Mouse (Mus musculus): Measurements from ENCODE around the gene Olfr457. TPM values are rescaled to one million over a fixed set of nuclear protein-coding genes. Genes with fewer than 3 reads are reported as not detected.
"Not testable (repeated sequence)": the region's sequence is repeated elsewhere in the genome, so short reads cannot be mapped to it uniquely, and the experiment has no call there.

The Olfr457 gene
- total and polyA plus RNA-seq, 3 experiments, result not detected

DNA sequence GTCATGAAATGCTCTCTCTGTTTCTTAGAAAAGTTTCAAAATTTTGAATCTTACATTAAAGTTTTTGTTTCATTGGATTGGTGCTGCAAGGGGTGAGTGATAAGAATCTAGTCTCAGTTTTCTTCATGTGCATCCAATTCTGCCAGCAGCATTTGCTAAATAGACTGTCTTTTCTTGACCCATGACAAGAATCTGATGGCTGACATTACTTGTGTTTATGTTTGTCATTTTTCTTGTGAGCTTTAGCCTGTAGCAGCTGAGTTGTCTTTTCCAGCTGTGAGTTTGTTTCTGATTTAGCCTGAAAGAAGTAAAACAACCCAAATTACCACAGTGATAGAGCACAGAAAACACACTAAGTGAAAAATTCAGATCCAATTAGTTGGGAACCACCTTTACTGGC, 8.5 kb upstream of the Olfr457 start:
- Histone ChIP-seq H3K27ac (no peak overlapping the region), H3K79me2 (replicated peaks; ENCODE audit: control insufficient read depth, insufficient read depth, low read length) (no peaks in the 10 kb centered on the region), H3K27me3 (ENCODE audit: control insufficient read depth, insufficient read depth, low read length) (no peaks in the 10 kb centered on the region), H3K36me3 (ENCODE audit: control insufficient read depth, insufficient read depth, low read length) (no peaks in the 10 kb centered on the region), H3K4me3 (no peak overlapping the region), H3K9ac (ENCODE audit: low read depth, low read length) (no peak overlapping the region), H3K4me1 (ENCODE audit: control insufficient read depth, insufficient read depth, low read length) (no peaks in the 10 kb centered on the region)
- intact Hi-C loops (cut with DNase I), result no loop called here
- no peak for DNase-seq
- TF ChIP-seq CTCF (IDR thresholded peaks at IDR 0.05) (no peak), POLR2A (IDR thresholded peaks at IDR 0.05; ENCODE audit: insufficient read depth, low read depth, low read length) (no peak), EP300 (IDR thresholded peaks at IDR 0.05; ENCODE audit: insufficient read depth, low read depth, low read length) (no peak)

DNA sequence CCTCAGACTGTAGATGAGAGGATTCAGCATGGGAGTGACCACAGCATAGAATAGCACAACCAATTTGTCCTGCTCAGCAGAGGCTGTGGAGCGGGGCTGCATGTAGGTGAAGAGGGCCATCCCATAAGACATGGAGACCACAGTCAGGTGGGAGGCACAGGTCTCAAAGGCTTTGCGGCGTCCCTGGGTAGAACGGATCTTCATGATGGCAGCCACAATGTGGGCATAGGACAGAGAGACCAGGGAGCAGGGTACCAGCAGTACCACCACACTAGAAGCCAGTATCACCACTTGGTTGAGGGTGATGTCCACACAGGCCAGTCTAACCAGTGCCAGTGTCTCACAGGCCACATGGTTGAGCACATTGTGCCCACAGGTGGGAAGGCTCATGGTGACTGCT, 4.8 kb downstream of the Olfr457 start:
- DNase-seq; H3K9ac ChIP-seq (ENCODE audit: low read depth, low read length); intact Hi-C loops (cut with DNase I); H3K4me1 ChIP-seq (ENCODE audit: control insufficient read depth, insufficient read depth, low read length); H3K27me3 ChIP-seq (ENCODE audit: control insufficient read depth, insufficient read depth, low read length); H3K36me3 ChIP-seq (ENCODE audit: control insufficient read depth, insufficient read depth, low read length); H3K79me2 ChIP-seq (replicated peaks; ENCODE audit: control insufficient read depth, insufficient read depth, low read length); H3K27ac ChIP-seq; H3K4me3 ChIP-seq: not testable (repeated sequence)
- WGBS, result 94% methylated on average over 4 of the region's 4 CpGs

DNA sequence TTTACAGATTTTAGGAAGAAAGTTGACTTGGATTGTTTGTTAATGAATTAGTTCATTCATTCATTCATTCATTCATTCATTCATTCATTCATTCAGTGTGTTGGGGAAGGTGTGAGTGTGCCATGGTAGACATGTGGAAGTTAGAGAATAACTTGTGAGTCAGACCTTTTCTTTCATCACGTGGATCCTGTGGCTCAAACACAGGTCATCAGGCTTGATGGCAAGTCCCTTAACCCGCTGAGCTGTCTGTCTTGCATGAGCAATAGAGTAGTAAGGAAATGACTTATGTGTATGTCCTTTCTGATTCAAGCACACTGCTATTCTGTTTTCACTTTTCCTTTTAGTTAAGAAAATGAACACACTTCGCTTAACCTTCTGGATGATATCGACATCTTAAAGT, 5.6 kb downstream of the Olfr457 start:
- no peak for DNase-seq
- Histone ChIP-seq H3K4me3 (no peak overlapping the region), H3K4me1 (ENCODE audit: control insufficient read depth, insufficient read depth, low read length) (no peaks in the 10 kb centered on the region), H3K9ac (ENCODE audit: low read depth, low read length) (no peak overlapping the region), H3K79me2 (replicated peaks; ENCODE audit: control insufficient read depth, insufficient read depth, low read length) (no peaks in the 10 kb centered on the region), H3K27ac (no peak overlapping the region), H3K36me3 (ENCODE audit: control insufficient read depth, insufficient read depth, low read length) (no peaks in the 10 kb centered on the region), H3K27me3 (ENCODE audit: control insufficient read depth, insufficient read depth, low read length) (no peaks in the 10 kb centered on the region)
- intact Hi-C loops (cut with DNase I), result no loop called here
- TF ChIP-seq POLR2A (IDR thresholded peaks at IDR 0.05; ENCODE audit: insufficient read depth, low read depth, low read length) (no peak), EP300 (IDR thresholded peaks at IDR 0.05; ENCODE audit: insufficient read depth, low read depth, low read length) (no peak), CTCF (IDR thresholded peaks at IDR 0.05) (no peak)
- WGBS, result 87% methylated on average over 4 of the region's 4 CpGs

DNA sequence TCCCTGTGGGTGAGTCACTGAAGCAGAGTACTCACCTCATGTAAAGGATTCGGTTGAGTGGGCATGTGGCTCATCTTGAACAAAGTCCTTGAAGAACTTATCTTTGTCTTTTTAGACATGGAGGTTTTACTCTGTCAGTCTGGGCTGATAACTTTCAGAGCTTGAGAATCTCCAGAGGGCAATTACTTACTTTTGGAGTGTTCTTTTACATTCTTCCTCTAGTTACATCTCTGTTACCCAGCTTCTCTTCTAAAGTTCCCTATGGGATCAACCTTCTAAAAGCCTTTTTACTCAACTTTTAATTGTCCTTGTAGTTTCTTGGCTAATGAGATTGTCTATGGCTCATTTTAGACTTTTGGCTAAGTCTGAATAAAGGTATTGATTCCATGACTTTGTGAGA, 11.0 kb downstream of the Olfr457 start, which contains the start of gene Olfr458:
Gene Olfr458 (minus strand): TSS at position 101 of the 400 bp plus-strand sequence.
- no peak within 1 kb of the TSS for H3K4me3 ChIP-seq
- TF ChIP-seq EP300 (IDR thresholded peaks at IDR 0.05; ENCODE audit: insufficient read depth, low read depth, low read length) (no peak), CTCF (IDR thresholded peaks at IDR 0.05) (no peak), POLR2A (IDR thresholded peaks at IDR 0.05; ENCODE audit: insufficient read depth, low read depth, low read length) (no peak)

DNA sequence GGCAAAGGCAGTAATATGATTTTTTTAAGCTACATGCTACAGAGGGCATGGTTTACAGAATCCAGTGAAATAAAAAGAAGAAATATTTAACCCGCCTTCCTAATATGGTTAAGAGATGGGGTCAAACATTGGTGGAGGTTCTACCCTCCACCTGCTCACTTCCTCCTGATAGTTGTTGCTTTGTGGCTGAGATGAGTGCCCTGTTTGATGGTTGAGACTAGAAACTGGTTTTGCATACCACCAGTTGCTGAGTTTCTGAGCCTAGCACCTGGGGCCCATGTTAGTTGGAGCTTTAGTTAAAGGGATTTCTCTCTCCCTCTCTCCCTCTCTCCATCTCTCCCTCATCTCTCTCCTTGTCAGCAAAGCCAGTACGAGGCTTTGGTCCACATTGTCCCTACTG, 28.8 kb downstream of the Olfr457 start:
- Histone ChIP-seq H3K4me3 (no peak overlapping the region), H3K4me1 (ENCODE audit: control insufficient read depth, insufficient read depth, low read length) (no peaks in the 10 kb centered on the region), H3K79me2 (replicated peaks; ENCODE audit: control insufficient read depth, insufficient read depth, low read length) (no peaks in the 10 kb centered on the region), H3K27ac (no peak overlapping the region), H3K27me3 (ENCODE audit: control insufficient read depth, insufficient read depth, low read length) (no peaks in the 10 kb centered on the region), H3K9ac (ENCODE audit: low read depth, low read length) (no peak overlapping the region), H3K36me3 (ENCODE audit: control insufficient read depth, insufficient read depth, low read length) (no peaks in the 10 kb centered on the region)
- no peak for DNase-seq
- intact Hi-C loops (cut with DNase I), result no loop called here
- no peak for TF ChIP-seq EP300 (IDR thresholded peaks at IDR 0.05; ENCODE audit: insufficient read depth, low read depth, low read length)
- TF ChIP-seq POLR2A (IDR thresholded peaks at IDR 0.05; ENCODE audit: insufficient read depth, low read depth, low read length), result no peak
- no peak for TF ChIP-seq CTCF (IDR thresholded peaks at IDR 0.05)
- 76% methylated on average over 2 of the region's 2 CpGs for WGBS

More for the DNA sequence above, 11.0 kb downstream of the Olfr457 start, which contains the start of gene Olfr458:
- no peaks in the 10 kb centered on the region for H3K27me3 ChIP-seq (ENCODE audit: control insufficient read depth, insufficient read depth, low read length)
- H3K27ac ChIP-seq, result no peak within 1 kb of the TSS
- H3K79me2 ChIP-seq (replicated peaks; ENCODE audit: control insufficient read depth, insufficient read depth, low read length), result no peaks in the 10 kb centered on the region
- H3K9ac ChIP-seq (ENCODE audit: low read depth, low read length), result no peak within 1 kb of the TSS
- H3K36me3 ChIP-seq (ENCODE audit: control insufficient read depth, insufficient read depth, low read length), result no peaks in the 10 kb centered on the region
- intact Hi-C loops (cut with DNase I), result no loop called here
- no peak for DNase-seq
- no peaks in the 10 kb centered on the region for H3K4me1 ChIP-seq (ENCODE audit: control insufficient read depth, insufficient read depth, low read length)
- WGBS, result 46% methylated on average over 1 of the region's 1 CpGs

DNA sequence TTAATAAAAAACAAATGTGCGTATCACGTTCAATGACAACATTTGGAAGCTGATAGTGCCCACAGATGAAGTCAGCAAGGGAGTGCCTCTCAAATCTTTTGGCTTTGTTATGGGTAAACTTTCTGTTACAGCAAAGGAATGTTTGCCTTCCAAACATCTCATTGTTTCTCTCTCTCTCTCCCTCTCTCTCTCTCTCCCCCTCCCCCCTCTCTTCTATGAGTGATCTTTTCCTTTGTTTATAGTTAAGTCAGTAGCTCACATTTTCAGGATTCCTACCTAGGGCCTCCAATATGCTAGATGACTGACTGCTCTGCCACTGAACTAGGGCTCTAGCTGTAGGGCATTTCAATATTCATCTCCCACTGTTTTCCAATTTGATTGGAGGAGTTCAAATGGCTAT, 31.6 kb downstream of the Olfr457 start:
- Histone ChIP-seq H3K4me1 (ENCODE audit: control insufficient read depth, insufficient read depth, low read length) (no peaks in the 10 kb centered on the region), H3K27me3 (ENCODE audit: control insufficient read depth, insufficient read depth, low read length) (no peaks in the 10 kb centered on the region), H3K79me2 (replicated peaks; ENCODE audit: control insufficient read depth, insufficient read depth, low read length) (no peaks in the 10 kb centered on the region), H3K27ac (no peak overlapping the region), H3K9ac (ENCODE audit: low read depth, low read length) (no peak overlapping the region), H3K4me3 (no peak overlapping the region), H3K36me3 (ENCODE audit: control insufficient read depth, insufficient read depth, low read length) (no peaks in the 10 kb centered on the region)
- intact Hi-C loops (cut with DNase I), result no loop called here
- WGBS, result 66% methylated on average over 2 of the region's 2 CpGs
- DNase-seq, result no peak
- TF ChIP-seq CTCF (IDR thresholded peaks at IDR 0.05) (no peak), EP300 (IDR thresholded peaks at IDR 0.05; ENCODE audit: insufficient read depth, low read depth, low read length) (no peak), POLR2A (IDR thresholded peaks at IDR 0.05; ENCODE audit: insufficient read depth, low read depth, low read length) (no peak)

Measured in heart, adult 2 months (tissue).